Mouse (Mus musculus): ENCODE measurements around the gene Tfrc.

DNA sequence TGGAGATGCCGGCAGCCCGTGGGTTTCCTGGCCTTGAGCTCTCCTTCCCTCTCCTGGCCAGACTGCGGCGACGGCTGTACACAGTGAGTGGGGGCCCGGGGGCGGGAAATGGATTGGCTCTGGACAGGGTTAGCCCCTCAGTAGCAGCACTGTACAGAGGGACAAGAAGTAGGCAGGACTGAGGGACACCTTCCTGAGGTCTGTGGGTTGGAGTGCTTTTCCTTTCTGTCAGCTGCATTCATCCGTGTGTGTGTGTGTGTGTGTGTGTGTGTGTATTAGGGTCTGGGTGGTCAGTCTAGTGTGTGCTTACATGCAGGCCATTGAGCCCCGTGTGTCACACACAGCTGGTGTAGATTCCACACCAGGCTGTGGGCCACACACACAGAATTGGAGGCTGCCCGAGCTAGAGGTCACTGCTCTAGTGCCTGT is 52.8 kb downstream of the Tfrc start:
- TF ChIP-seq CTCF (IDR thresholded peaks at IDR 0.05) (no peak), EP300 (IDR thresholded peaks at IDR 0.05) (no peak)
